Mouse (Mus musculus) spleen, adult 2 months (tissue): ENCODE measurements around the gene Flywch2.

Experiments used
- CTCF ChIP-seq: fragments of 200-500 bp; IDR thresholded peaks from 2 replicates; pipeline ENCODE4 v1.5.1; 2011; ENCODE audit warnings: mild to moderate bottlenecking, inconsistent platforms; ENCODE audit not compliant: insufficient read depth, insufficient read length, insufficient replicate concordance; ENCODE audit errors: extremely low read depth
- POLR2A ChIP-seq: fragments of 200-500 bp; IDR thresholded peaks from 2 replicates; pipeline ENCODE4 v1.6.1; 2011; ENCODE audit warnings: low read depth, low read length, inconsistent platforms

DNA sequence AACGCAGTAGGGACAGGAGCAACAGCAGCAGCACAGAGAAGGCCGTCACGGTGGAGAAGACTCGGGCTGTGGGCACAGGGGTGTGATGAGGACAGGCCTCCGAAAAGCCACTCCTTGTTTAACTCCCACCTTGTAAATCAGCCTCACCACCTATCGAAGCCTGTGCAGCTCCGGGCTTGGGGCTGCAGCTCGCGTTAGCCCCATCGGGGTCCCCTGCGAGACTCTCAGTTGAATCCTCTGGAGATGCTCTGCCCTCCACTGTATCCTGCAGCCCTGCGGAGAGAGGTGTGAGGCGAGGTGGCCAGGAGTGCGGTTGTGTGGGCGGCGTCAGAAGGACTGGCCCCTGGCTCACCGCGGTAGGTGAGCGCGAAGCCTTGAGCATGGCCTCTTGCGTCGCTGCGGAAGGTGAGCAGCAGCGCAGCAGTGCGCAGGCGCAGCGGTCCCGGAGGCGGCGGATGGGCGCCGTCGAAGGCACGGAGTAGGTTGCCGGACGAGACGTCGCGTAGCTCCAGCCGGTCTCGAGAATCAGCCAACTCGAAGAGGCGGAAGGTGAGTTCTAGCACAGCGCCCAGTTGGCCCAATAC lies 43.6 kb downstream of the Flywch2 start:
- TF ChIP-seq POLR2A (no peak), CTCF (no peak)
